Mouse (Mus musculus) small intestine, adult 2 months (tissue): ENCODE data around the gene Aup1.

ENCODE experiments used
- CTCF ChIP-seq: fragments of 200-500 bp; IDR thresholded peaks from 2 replicates; pipeline ENCODE4 v1.5.1; 2012; ENCODE audit warnings: low read depth, mild to moderate bottlenecking, control low read depth, inconsistent platforms, low read length, moderate library complexity, mixed read lengths; ENCODE audit not compliant: insufficient replicate concordance, insufficient read length; ENCODE audit errors: extremely low read depth
- POLR2A ChIP-seq: fragments of 200-500 bp; IDR thresholded peaks from 2 replicates; pipeline ENCODE4 v1.6.1; 2012; ENCODE audit warnings: low read depth, mild to moderate bottlenecking, control low read depth, inconsistent platforms, low read length, moderate library complexity

GRCm38 (mm10) chr6:83011255-83011654 lies 43.1 kb upstream of the Aup1 start:
- TF ChIP-seq CTCF (no peak), POLR2A (no peak)
